Mouse (Mus musculus) hindbrain, embryonic 13.5 days (tissue): ENCODE data around the gene Elf5. TPM values are rescaled to one million over a fixed set of nuclear protein-coding genes. Genes with fewer than 3 reads are reported as not detected.

Experiments
- ATAC-seq: fragments of 200-750 bp; cut with Nextera tagmentation; 2 replicates; pipeline ENCODE4 v1.8.0; 2017; ENCODE audit warnings: moderate TSS enrichment; ENCODE audit not compliant: low FRiP score
- H3K27ac ChIP-seq: fragments of 300-500 bp; sonication (generic); 2 replicates; pipeline ENCODE4 v1.5.1; 2015; ENCODE audit warnings: inconsistent platforms, mild to moderate bottlenecking, moderate library complexity
- H3K27me3 ChIP-seq: fragments of 300-500 bp; sonication (generic); 2 replicates; pipeline ENCODE4 v1.6.1; 2015; ENCODE audit warnings: mild to moderate bottlenecking, inconsistent platforms
- H3K36me3 ChIP-seq: fragments of 300-500 bp; sonication (generic); 2 replicates; pipeline ENCODE4 v1.6.1; 2015; ENCODE audit warnings: mild to moderate bottlenecking, inconsistent platforms
- H3K4me1 ChIP-seq: fragments of 300-500 bp; sonication (generic); replicated peaks from 2 replicates; pipeline ENCODE4 v1.6.1; 2015; ENCODE audit warnings: inconsistent platforms
- H3K4me2 ChIP-seq: fragments of 300-500 bp; sonication (generic); 2 replicates; pipeline ENCODE4 v1.6.1; 2015; ENCODE audit warnings: inconsistent platforms, mild to moderate bottlenecking, moderate library complexity
- H3K4me3 ChIP-seq: fragments of 300-500 bp; sonication (generic); 2 replicates; pipeline ENCODE4 v1.5.1; 2015; ENCODE audit warnings: mild to moderate bottlenecking, inconsistent platforms
- H3K9ac ChIP-seq: fragments of 300-500 bp; sonication (generic); 2 replicates; pipeline ENCODE4 v1.6.1; 2015; ENCODE audit warnings: mild to moderate bottlenecking, inconsistent platforms
- H3K9me3 ChIP-seq: fragments of 300-500 bp; sonication (generic); 2 replicates; pipeline ENCODE4 v1.6.1; 2016; ENCODE audit warnings: inconsistent platforms
- WGBS: fragments of 180-500 bp; shearing (Covaris S2); methylation state at CpG from one replicate; pipeline ENCODE4 v1.1.7; 2015; 5-methylcytosine and 5-hydroxymethylcytosine counted together
- polyA plus RNA-seq: library from polyadenylated mRNA; unstranded; fragments of >200 nt; fragmentation: Nextera tagmentation; extraction: Ambion mirVana; gene quantifications from 2 replicates; pipeline ENCODE4 v1.2.1, GENCODE M21; 2015

Elf5 gene
- polyA plus RNA-seq, 1 experiment from 2014 or later, result not detected

DNA sequence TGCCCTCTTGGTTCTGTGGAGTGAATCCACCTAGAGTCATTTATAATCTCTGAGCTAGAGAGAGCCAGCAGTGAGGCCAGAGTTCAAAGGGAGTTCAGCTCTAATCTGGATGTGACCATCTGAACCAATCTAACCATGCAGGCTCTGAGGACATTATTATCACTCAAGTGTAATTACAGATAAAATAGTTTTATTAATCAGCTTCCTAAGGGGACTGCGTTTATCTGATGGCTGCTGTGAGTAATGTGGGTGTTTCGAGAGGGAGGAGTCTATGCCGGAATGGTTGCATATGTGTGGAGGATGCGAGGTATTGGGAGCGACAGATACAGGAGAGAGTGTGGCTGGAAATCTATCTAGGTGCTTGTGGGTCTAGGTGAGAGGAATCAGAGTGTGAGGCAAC is 1.9 kb downstream of the Elf5 start:
- H3K4me3 ChIP-seq, result no peak overlapping the region
- H3K36me3 ChIP-seq, result no peaks in the 10 kb centered on the region
- ATAC-seq, result no peak
- H3K4me1 ChIP-seq, result no peaks in the 10 kb centered on the region
- WGBS, result 78% methylated on average over 5 of the region's 5 CpGs
- no peak overlapping the region for H3K27ac ChIP-seq
- no peaks in the 10 kb centered on the region for H3K9me3 ChIP-seq
- no peak overlapping the region for H3K9ac ChIP-seq
- H3K4me2 ChIP-seq, result no peak overlapping the region
- no peaks in the 10 kb centered on the region for H3K27me3 ChIP-seq

DNA sequence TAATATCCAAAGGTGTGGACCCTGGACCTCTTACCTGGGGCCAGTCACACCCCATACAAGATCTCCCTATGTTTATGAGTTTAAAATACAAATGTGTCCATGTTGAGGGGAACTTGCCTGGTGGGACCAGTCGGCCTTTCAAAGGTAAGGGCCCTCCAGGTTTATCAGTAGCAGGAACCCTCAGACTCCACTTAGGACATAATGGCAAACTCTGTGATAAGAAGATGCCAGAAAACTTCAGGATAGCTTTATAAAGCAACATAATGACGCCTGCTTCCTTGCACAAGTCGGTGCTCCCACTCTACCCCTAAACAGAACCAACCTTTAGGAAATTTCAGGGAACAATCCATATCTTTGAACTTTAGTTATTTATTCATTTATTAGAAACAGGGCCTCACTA is 4.3 kb downstream of the Elf5 start:
- no peak for ATAC-seq
- Histone ChIP-seq H3K4me3 (no peak overlapping the region), H3K4me2 (no peak overlapping the region), H3K9me3 (no peaks in the 10 kb centered on the region), H3K27me3 (no peaks in the 10 kb centered on the region), H3K27ac (no peak overlapping the region), H3K9ac (no peak overlapping the region), H3K36me3 (no peaks in the 10 kb centered on the region), H3K4me1 (peaks cover 2% of the 10 kb centered on the region)
- over 99% methylated on average over 3 of the region's 3 CpGs for WGBS

DNA sequence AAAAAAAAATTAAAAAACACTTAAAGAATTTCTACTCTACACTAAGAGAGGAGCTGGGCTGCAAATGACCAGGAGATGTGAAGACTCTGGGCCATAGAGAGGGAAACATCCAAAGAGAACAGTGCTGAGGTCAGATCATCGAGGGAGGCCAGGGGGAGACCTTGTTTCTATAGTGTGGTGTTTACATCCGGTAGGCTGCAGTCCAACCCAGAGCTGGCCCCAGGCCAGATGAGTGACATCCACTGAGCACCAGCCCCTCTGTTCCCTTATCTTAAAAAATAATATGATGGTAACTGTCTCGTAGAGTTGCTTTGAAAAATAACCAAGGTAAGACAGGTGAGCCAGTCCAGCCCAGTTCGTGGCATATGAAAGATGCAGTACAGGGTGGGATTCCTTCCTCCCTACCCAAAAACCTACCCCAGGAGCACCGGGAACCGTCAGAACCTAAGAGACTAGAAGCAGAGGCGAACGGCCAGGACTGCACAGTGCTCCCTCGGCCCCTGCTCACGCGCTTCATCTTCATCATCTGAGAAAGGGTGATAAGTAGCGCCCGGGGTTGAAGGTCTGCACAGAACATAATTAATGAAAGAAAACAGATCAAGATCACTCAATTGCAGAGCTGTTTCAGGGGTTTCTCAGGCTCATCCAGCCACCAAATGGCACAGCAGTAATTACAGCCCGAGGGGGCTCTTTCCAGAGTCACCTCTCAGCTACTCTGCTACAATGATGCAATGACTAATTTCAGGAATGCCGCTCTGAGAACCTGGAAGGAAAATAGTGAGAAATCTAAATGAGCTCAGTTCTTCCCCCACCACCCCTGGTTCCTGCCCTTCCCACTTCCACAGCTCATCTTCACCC is 9.4 kb downstream of the Elf5 start:
- no peak overlapping the region for H3K9ac ChIP-seq
- H3K27ac ChIP-seq, result peak overlapping the region; percentile 35; the same call in 1 of the 2 replicates
- H3K9me3 ChIP-seq, result no peaks in the 10 kb centered on the region
- H3K4me1 ChIP-seq, result peaks cover 16% of the 10 kb centered on the region
- H3K4me2 ChIP-seq, result no peak overlapping the region
- H3K36me3 ChIP-seq, result no peaks in the 10 kb centered on the region
- 61% methylated on average over 15 of the region's 15 CpGs for WGBS
- 0 out of 2 replicates have a peak, but pooled peaks cover 3% of the 10 kb centered on the region for H3K27me3 ChIP-seq
- no peak overlapping the region for H3K4me3 ChIP-seq
- no peak for ATAC-seq

- H3K4me1 ChIP-seq, result peaks cover 16% of the 10 kb centered on the region
- no peak for ATAC-seq
- H3K9ac ChIP-seq, result no peak overlapping the region
- H3K4me2 ChIP-seq, result no peak overlapping the region
- no peak overlapping the region for H3K4me3 ChIP-seq
- 0 out of 2 replicates have a peak, but pooled peaks cover 3% of the 10 kb centered on the region for H3K27me3 ChIP-seq
- H3K27ac ChIP-seq, result no peak overlapping the region
- 67% methylated on average over 12 of the region's 12 CpGs for WGBS
- H3K36me3 ChIP-seq, result no peaks in the 10 kb centered on the region
- H3K9me3 ChIP-seq, result no peaks in the 10 kb centered on the region
Observed at GRCm38 (mm10) chr2:103423884-103424283, 12.4 kb downstream of the Elf5 start.

DNA sequence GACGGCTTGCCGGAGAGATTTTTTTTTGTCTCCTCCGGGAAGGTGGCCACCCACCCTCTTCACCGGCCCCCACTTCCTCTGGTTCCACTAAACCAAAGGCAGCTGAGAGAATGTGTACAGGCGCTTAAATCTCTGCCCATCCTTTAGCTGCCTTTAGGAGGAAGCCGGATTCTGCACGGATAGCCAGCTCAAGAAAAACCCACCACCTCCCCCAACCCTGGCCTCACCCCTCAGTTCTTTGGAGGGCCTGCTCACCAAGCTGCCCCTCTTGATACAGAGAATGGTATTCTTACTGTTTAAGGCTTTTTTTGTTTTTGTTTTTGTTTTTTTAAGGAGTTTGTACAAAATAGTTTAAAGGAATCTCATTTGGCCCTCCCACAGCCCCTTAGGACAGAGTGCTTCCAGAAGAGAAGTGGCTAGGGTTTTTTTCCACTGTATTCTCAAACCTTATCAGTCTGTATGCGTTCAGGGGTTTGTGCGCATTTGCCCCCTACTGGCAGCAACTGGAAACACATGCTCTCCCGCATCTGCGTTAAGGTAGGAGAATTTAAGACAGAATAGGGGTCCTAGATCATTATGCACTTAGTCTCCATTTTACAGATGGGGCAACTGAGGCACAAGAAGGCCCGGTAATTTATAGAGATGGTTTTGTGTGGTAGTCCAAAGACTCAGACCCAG is 13.0 kb downstream of the Elf5 start:
- no peak overlapping the region for H3K4me3 ChIP-seq
- H3K9me3 ChIP-seq, result no peaks in the 10 kb centered on the region
- peaks cover 16% of the 10 kb centered on the region for H3K4me1 ChIP-seq
- WGBS, result 27% methylated on average over 12 of the region's 12 CpGs
- no peak overlapping the region for H3K9ac ChIP-seq
- 0 out of 2 replicates have a peak, but pooled peaks cover 3% of the 10 kb centered on the region for H3K27me3 ChIP-seq
- peak; percentile 62; the same call in 1 of the 2 replicates for ATAC-seq
- no peak overlapping the region for H3K4me2 ChIP-seq
- no peak overlapping the region for H3K27ac ChIP-seq
- no peaks in the 10 kb centered on the region for H3K36me3 ChIP-seq

DNA sequence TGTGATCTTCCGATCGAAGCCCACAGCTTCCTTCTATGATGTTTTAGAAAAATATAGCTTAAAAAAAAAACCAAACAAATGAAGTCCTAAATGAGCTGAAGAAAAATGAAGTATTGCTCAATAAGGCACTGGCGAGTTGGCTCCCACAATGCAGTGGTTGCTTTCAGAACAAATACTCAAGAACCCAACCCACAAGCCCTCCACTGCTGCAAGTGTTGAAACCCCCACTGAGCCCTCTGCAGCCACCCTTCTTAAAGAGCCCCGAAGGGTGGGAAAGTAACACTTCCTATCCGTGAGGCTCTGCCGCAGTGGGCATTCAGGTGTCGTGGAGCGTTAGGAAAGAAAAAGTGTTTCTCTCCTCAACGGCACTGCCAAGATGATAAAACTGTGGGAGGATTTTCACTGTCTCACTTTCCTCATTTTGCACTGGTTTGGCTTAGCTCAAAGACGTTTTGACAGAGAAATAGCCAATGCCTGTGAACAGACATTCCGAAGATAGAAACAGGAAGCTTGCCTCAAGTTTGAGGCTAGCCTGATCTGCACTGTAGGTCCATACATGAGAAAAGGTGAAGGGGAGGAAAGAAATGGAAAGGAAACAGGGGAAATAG is 14.1 kb downstream of the Elf5 start:
- WGBS, result 85% methylated on average over 11 of the region's 11 CpGs
- Histone ChIP-seq H3K27me3 (0 out of 2 replicates have a peak, but pooled peaks cover 3% of the 10 kb centered on the region), H3K4me1 (peaks cover 16% of the 10 kb centered on the region), H3K4me3 (no peak overlapping the region), H3K9me3 (no peaks in the 10 kb centered on the region), H3K4me2 (no peak overlapping the region), H3K36me3 (no peaks in the 10 kb centered on the region), H3K27ac (no peak overlapping the region), H3K9ac (no peak overlapping the region)
- no peak for ATAC-seq

GRCm38 (mm10) chr2:103428356-103428755 is 16.9 kb downstream of the Elf5 start:
- H3K36me3 ChIP-seq, result no peaks in the 10 kb centered on the region
- H3K27me3 ChIP-seq, result 0 out of 2 replicates have a peak, but pooled peaks cover 3% of the 10 kb centered on the region
- H3K9ac ChIP-seq, result no peak overlapping the region
- H3K9me3 ChIP-seq, result no peaks in the 10 kb centered on the region
- no peak overlapping the region for H3K4me2 ChIP-seq
- H3K4me1 ChIP-seq, result 0 out of 2 replicates have a peak, but pooled peaks cover 3% of the 10 kb centered on the region
- H3K4me3 ChIP-seq, result no peak overlapping the region
- 85% methylated on average over 3 of the region's 3 CpGs for WGBS
- ATAC-seq, result no peak
- no peak overlapping the region for H3K27ac ChIP-seq

DNA sequence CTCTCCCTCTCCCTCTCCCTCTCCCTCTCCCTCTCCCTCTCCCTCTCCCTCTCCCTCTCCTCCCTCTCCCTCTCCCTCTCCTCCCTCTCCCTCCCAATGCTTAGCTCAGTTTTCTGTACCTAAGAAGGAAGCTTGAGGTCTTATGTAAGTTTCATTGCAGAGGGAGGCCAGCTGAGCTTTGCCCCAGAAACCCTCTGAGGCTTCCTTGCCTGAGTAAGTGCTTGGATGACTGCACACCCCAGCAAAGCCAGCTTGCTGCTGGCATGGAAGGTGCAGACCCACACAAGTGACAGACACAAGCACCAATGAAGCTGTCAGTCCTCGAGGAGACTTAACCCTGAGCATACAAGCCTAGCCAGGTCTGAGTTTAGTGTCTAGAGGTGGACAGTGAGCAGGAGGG is 19.2 kb downstream of the Elf5 start:
- ATAC-seq, result no peak

DNA sequence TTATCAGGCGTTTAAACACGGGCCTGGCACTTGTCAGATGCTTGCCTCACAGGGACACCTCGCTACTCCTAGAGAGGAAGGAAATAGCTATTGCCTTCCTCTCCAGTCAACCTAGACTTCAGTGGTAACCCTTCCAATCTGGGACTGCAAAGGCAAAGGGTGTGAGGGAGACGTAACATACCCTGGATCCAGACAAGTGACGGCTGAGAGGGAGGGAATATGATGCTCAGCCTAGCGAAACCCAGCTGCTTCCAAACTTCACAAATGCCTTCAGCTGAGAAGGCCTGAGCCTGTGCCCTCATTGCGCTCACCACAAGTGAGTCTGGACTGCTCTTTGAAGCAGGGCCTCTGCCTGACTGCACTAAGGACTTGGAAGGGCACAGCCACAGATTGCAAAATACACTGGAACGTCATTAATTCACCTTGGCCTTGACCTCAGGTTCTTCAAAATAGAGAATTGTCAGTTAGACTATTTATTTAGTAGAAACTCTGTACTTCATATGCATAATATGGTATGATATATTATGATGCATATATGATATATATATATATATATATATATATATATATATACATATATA is 21.3 kb downstream of the Elf5 start:
- ATAC-seq, result no peak
- 81% methylated on average over 8 of the region's 8 CpGs for WGBS
- H3K36me3 ChIP-seq, result no peaks in the 10 kb centered on the region
- H3K4me2 ChIP-seq, result no peak overlapping the region
- no peaks in the 10 kb centered on the region for H3K9me3 ChIP-seq
- H3K27me3 ChIP-seq, result no peaks in the 10 kb centered on the region
- no peak overlapping the region for H3K4me3 ChIP-seq
- no peak overlapping the region for H3K27ac ChIP-seq
- no peaks in the 10 kb centered on the region for H3K4me1 ChIP-seq
- no peak overlapping the region for H3K9ac ChIP-seq

More for the DNA sequence above, 19.2 kb downstream of the Elf5 start:
- H3K4me3 ChIP-seq, result no peak overlapping the region
- H3K27me3 ChIP-seq, result no peaks in the 10 kb centered on the region
- no peak overlapping the region for H3K9ac ChIP-seq
- no peaks in the 10 kb centered on the region for H3K9me3 ChIP-seq
- 65% methylated on average over 1 of the region's 1 CpGs for WGBS
- H3K27ac ChIP-seq, result no peak overlapping the region
- no peaks in the 10 kb centered on the region for H3K4me1 ChIP-seq
- H3K4me2 ChIP-seq, result no peak overlapping the region
- no peaks in the 10 kb centered on the region for H3K36me3 ChIP-seq

- H3K9ac ChIP-seq, result no peak overlapping the region
- no peak for ATAC-seq
- H3K27ac ChIP-seq, result no peak overlapping the region
- no peaks in the 10 kb centered on the region for H3K27me3 ChIP-seq
- WGBS, result 77% methylated on average over 2 of the region's 2 CpGs
- H3K36me3 ChIP-seq, result no peaks in the 10 kb centered on the region
- H3K4me1 ChIP-seq, result no peaks in the 10 kb centered on the region; the same call in 1 of the 2 replicates
- no peak overlapping the region for H3K4me2 ChIP-seq
- no peak overlapping the region for H3K4me3 ChIP-seq
- no peaks in the 10 kb centered on the region for H3K9me3 ChIP-seq
Observed at GRCm38 (mm10) chr2:103435110-103435509, 23.6 kb downstream of the Elf5 start.

DNA sequence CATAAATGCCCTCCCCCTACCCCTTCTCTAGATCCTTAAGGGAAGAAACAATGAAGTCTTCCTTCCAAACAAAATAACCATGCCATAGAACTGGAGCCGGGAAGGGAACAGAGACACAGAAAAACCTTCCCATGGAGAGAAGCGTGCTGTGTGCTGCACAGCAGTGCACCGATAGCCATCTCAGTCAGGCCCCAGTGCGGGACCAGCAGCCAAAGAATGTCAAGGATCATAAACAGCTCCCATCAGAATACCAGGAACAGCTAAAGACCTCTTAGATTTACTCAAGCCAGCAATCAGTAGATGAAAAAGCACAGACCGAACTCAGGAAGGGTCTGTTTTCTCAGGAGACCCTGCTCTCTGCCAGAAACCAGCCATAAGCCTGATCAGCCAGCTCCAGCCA is 25.0 kb downstream of the Elf5 start:
- Histone ChIP-seq H3K9ac (no peak overlapping the region), H3K27ac (no peak overlapping the region), H3K36me3 (no peaks in the 10 kb centered on the region), H3K4me3 (no peak overlapping the region), H3K4me2 (no peak overlapping the region), H3K9me3 (no peaks in the 10 kb centered on the region), H3K4me1 (no peaks in the 10 kb centered on the region; the same call in 1 of the 2 replicates), H3K27me3 (no peaks in the 10 kb centered on the region)
- ATAC-seq, result no peak
- WGBS, result 76% methylated on average over 5 of the region's 5 CpGs

DNA sequence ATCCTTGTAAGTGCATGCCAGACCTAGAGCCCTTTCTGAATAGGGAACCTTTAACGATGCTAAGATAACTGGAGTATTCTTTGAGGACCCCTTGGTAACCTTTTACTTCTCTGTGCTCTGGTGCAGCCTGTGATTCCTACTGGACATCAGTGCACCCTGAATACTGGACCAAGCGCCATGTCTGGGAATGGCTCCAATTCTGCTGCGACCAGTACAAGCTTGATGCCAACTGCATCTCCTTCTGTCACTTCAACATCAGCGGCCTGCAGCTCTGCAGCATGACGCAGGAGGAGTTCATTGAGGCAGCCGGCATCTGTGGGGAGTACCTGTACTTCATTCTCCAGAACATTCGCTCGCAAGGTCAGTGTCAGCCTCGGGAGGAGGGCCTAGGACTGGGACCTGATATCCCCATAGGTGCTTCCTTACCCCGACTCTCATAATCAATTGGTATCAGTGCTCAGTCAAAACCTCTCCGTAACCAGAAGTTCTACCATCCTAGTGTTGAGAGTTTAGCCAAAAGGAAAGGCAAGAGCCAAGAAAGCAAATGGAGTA is 27.7 kb downstream of the Elf5 start:
- 90% methylated on average over 11 of the region's 11 CpGs for WGBS
- Histone ChIP-seq H3K4me1 (no peaks in the 10 kb centered on the region; the same call in 1 of the 2 replicates), H3K36me3 (no peaks in the 10 kb centered on the region), H3K4me3 (no peak overlapping the region; the same call in 1 of the 2 replicates), H3K9me3 (no peaks in the 10 kb centered on the region), H3K9ac (no peak overlapping the region; the same call in 1 of the 2 replicates), H3K27me3 (no peaks in the 10 kb centered on the region), H3K4me2 (no peak overlapping the region), H3K27ac (no peak overlapping the region)
- ATAC-seq, result peak; percentile 33; the same call in 1 of the 2 replicates
